Mouse (Mus musculus) layer of hippocampus, postnatal 10 days (tissue): ENCODE data around the gene Dcst2. TPM values are rescaled to one million over a fixed set of nuclear protein-coding genes. Genes with fewer than 3 reads are reported as not detected.

Experiments used
- DNase-seq, 2 experiments: peaks; one replicate each; pipeline ENCODE4 v3.0.0; 2021; ENCODE audit warnings: low spot score in 2 of 2
- total RNA-seq, 2 experiments: library from RNA; stranded (reverse); gene quantifications; 2 replicates each; pipeline ENCODE4 v1.2.3; 2021

Dcst2 gene
- total RNA-seq, 2 experiments from 2014 or later = 0.51 to 0.71 TPM

DNA sequence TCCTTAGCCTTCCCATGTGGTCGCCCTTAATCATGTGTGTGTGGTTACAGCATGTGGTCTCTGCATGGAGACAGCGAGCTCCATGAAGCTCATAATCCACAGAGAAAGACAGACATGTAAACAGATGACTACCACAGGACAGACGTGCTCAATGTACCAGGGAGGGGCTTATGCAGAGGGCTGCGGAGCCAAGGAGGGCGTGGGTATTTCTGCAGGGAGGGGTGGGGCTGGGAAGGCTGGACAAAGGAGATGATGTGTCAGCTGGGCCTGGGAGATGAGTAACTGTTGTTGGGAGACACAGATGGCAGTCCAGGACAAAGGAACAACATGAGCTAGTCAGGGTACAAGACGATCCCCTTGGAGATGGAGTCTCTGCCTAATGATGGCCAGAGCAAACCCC is 2.1 kb upstream of the Dcst2 start:
- peak in 1 of 2 experiments; percentile 8 for DNase-seq

DNA sequence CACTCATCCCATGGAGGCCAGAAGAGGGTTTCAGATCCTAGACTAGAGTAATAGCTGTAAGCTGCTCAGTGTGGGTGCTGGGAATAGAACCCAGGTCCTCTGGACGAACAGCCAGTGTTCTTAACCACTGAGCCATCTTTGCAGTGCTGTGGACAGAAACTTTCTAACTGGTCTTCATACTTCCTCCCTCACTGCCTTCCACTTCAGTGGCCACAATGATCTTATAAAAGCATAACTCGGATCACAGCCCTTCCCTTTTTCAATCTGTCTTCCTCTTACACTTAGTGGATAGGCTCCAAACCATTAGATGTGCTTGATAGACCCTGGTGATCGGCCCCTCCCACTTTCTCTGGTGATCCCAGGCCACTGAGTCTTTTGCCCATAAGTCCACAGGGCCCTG is 1.5 kb upstream of the Dcst2 start:
- DNase-seq = no peak

DNA sequence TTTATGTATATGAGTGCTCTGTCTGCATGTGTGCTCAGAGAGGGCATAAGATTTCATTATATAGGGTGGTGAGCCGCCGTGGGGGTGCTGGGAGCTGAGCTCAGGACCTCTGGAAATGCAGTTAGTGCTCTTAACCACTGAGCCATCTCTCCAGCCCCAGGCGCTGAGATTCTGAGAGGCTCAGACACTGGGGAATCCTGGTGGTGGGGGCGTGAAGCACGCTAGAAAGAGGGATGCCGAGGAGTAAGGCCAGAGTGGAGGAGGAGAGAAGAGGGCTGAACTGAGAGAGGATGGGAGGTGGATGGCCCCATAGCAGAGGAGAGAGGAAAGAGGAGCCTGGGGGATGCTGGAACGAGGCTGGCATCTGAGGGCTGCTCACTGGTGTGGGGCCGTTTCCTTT is 2.9 kb downstream of the Dcst2 start:
- no peak for DNase-seq

DNA sequence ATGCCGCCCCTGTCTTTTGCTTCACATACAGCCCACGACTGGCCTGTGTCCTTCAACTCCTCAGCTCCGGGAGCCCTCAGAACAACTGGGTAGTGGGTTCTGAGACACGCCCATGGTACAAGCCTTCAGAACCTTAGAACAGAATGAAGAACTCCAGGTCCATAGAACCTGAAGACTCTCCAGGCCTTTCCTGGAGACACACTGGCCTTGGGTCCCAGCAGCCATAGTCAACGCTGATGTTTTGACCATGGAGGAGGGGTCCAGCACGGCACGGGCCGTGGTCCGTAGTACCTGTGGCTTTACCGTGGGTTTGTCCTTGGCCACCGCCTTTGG is 3.3 kb downstream of the Dcst2 start, which contains the start of gene Dcst1:
Gene Dcst1, minus strand, starts transcription at position 101 of the 333 bp plus-strand sequence.
- DNase-seq = no peak

DNA sequence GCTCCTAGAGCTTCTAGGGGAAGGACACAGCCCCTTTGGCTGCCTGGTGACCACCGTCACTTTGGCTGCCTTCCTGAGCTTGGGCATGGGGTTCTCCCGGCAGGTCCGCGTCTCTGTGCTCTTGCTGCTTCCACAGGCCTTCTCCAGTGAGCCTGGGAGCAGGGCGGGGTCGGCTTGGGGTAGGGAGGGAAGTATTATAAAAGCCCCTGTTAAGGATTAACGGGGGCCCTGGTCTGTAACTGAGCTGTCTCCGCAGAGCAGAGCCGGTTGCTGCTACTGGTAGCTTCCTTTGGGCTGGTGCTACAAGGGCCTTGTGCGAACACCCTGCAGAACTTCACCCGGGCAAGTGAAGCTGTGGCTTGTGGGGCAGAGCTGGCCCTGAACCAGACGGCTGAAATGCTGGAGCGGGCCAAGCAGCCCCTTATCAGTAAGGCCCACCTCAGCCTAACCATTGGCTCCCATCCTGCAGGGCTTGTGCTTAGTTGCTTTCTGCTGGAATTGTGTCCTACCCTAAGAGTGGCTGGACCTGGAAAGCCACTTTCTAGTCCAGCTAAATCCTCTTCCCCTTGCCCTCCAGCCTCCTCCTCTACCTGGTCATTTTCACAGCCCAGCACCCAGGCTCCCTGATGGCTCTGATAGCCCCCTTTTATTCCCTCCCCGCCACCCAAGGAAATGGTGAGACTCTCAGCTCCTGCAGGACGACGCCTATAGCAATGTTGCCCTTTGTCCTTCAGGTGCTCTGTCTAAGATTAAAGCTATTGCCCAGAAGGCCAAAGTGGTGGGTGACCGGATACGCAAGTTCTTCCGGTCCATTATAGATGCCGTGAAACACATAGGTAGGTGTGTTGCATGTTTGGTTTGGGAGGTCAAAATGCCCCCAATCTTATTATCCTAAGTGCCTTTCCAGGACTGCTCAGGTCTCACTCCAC is 4.0 kb downstream of the Dcst2 start:
- no peak for DNase-seq

DNA sequence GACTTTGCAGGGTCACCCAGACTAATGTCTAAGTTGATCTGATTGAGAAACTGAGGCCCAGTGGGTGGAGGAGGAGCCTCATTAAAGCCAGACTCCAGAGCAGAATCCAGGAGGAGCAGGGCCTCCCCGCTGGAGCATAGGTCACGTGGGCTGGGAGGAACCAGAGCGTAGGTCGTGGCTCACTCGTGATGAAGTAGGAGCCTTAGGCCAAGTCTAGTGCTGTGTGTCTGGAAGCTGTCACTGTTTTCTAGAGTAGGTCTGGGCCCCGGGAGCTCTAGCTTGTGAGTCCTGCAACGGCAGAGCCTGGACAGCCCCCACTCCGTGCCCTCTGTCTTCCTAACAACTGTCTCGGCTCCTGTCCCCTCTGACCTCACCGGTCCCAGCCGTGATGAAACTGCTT is 5.6 kb downstream of the Dcst2 start:
- DNase-seq = no peak

DNA sequence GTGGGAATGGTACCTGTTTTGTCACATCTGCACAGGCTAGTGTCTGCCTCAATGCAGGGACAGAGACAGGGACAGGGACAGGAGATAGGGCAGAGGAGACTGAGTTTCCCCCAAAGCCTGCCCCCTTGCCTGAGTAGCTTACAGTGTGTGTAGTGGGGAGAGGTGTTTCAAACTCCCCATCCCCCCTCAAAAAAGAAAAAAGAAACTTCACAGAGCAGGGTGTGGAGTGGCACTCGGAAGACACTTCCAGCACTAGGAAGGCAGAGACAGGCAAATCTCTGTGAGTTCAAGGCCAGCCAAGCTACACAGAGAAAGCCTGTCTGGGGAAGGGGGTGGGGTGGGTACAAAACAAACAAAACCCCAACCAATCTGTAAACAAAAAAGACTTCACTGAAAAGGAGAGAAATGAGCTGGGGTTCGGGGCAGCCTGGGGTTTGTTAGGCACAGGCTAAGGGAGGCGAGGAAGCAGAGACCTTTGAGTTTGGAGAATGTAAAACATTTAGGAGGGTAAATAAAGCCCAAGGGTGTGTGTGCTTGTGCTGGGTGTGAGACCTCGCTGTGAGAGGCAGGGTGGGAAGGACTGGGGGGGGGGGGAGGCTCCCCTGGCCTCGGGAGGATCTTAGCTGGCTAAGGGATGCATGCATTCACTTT is 11.9 kb downstream of the Dcst2 start:
- DNase-seq = no peak

DNA sequence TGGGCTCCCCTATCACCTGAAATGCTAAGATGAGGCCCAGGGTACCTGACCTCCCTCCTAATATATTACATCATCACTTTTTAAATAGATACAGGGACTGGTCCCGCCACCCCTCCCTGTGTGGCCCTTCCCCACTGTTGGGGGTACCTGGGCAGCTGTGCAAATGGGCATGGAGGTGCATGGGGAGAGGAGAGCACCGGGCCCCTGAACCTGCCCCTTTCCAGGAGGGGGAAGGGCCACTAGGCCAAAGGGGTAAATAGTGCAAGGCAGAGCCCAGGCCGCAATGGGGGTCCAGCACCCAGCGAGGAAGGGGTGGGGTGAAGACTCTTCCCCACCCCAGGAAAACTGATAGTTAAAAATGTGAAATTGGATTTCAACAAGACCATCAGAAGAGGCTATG is 16.1 kb downstream of the Dcst2 start:
- DNase-seq = peak in 1 of 2 experiments; percentile 21

DNA sequence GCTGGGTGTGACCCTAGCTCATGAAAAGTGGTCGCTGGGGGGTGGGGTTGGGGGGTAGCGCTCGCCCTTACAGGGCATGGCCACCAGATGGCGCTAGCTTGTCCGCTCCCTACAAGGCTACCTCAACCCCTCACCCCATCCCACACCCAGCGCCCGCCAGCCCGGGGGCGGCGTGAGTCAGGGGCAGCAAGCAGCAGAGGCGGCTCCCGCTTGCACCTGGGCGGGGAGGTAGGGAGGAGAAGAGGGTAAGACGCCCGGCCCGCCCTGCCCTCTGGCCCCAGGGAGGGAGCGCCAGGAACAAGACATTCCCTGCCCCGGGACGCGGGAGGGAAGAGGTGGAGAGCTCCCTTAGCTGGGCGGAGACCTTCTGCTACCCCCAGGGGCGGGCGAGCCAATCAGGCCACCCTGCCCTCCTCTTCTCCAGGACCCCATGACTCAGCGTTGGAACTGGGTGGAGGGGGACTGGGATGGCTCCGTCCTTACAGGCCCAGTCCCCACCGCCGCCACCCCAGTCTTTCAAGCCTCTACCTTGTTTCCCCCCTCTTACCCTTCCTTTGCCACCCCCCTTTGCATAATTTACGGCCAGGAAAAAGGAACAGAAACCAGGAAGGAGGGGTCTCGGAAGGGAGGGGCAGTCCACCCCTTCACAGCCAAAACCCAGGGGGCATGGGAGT is 16.8 kb downstream of the Dcst2 start:
- DNase-seq = peak; percentile 74 to 79

DNA sequence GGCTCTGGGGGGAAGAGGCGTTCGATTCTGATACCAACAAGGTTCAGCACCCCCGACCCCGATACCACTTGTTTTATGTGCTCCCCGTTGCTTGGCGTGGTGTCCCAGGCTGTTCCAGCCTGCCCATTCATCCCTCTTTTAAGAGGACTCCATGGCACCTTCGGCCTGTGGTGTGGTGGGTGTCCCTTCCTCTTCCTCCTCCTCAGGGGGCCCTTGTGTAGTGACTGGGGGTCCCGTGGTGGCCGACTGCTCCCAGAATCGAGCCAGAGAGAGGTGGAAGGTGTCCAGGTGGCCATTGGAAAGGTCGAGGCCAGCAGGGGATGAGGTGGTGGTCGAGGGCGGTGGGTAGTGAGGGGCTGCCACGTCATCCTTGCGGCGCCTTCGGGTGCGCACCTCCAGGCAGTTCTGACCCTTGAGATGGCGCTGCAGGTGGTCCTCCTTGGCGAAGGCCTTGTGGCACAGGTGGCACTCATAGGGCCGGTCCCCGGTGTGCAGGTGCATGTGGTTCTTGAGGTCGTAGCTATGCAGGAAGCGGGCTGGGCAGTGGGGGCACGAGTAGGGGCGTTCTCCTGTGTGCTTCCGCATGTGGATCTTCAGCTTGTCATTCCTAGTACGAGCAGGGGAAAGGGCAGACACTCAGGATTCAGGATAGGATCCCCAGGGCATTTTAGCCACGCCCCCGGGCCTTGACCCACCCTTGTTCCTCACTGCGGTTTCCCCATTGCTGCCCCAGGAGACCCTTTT is 17.8 kb downstream of the Dcst2 start:
- no peak for DNase-seq

DNA sequence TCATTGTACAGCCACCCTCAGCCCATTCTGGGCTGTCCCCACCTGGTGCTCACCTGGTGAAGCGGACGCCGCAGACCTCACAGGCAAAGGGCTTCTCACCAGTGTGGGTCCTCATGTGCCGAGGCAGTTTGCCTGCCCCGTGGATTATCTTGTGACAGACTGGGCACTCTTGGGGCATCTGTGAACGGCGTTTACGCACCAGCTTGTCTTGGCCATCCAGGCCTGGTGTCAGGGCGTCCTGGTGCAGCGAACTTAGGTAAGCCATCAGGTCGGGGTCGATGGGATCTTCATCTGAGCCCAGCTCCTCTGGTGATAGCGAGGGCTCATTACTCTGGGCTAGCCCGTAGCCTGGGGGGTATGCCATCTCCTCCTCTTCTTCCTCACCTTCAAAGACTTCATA is 18.5 kb downstream of the Dcst2 start:
- no peak for DNase-seq

DNA sequence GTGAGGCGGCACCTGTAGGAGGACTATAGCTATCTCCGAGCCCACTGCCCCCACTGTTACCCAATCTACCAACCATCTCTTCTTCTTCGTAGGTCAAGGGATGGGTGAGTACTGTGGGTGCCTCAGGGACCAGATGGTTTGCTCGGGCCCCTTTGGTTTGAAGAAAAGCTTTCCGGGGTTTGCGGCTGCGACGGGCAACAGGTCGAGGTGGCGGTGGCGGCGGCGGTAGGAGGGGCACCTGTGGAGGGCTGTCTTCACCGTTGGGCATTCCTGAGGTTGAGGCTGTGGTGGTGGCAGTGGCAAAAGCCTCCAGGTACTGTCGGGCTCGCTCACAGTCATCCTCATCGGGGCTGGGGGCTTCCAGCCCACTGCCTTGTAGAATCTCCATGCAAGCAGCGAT is 18.9 kb downstream of the Dcst2 start:
- DNase-seq = no peak

DNA sequence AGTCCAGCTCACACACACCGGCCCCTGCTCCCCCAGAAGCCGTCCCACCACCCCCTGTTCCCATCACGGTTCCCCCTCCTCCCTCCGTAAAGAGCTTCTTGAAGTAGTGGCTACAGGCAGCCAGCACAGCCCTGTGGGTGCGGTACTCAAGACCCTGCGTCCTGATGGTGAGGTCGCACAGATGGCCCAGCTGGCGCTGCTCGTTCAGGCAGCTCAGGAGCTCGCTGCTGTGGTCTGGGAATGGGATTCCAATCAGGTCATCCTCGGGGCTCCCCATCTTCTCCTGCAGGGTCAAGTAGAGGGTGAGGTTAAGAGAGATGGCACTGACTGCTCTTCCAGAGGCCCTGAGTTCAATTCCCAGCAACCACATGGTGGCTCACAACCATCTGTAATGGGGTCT is 19.5 kb downstream of the Dcst2 start:
- DNase-seq = no peak

DNA sequence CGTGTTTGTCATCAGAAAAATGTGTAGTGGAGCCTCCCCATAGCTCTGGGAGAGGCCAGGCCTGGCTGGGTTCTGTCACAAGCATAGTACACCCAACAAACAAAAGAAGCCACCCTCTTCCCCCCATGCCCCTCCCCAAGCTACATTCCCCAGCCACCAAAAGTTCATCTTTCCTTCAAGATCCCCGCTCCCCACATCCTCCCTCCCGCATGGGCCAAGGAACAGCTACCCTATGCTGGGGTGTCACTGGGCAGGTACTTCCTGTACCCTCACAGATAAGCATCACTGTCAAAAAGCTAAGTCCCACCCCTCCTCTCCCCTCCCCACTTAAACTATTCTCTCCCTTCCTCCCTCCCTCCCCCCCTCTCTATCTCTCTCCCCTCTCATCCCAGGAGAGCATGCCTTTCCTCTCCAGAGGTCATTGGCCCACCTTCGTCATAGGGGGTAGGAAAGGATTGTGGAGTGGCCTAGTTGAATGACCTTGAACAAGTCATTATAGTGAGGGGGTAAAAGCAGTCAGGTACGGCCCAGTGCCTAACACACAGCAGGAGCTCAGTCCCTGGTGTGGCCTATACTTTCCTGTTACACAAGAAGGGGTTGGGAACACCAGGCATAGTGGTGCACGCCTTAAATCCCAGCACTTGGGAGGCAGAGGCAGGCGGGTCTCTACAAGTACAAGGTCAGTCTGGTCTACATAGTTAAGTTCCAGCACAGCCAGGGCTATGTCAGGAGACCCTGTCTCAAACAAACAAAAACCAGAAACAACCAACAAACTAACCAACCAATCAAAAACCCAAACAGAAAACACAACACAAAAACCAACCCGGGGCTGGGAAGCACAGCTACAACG is 20.5 kb downstream of the Dcst2 start:
- no peak for DNase-seq

DNA sequence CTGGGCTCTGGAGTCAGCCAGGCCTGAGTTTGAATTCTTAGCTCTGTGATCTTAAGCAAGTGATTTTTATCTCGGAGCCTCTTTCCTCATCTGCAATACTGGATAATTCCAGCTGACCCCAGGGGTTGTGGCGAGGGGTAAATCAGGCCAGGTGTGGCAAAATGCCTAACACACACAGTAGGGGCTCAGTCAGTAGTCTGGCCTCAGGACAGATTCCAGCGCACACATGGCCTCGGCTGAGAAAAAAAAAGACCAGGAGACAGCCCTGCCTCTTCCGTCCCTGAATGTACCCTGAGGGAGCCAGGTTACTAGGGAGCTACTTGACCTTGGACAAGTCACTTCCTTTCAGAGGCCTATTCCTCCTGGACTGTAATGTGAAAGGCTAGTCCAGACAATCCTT is 21.2 kb downstream of the Dcst2 start:
- DNase-seq = no peak

DNA sequence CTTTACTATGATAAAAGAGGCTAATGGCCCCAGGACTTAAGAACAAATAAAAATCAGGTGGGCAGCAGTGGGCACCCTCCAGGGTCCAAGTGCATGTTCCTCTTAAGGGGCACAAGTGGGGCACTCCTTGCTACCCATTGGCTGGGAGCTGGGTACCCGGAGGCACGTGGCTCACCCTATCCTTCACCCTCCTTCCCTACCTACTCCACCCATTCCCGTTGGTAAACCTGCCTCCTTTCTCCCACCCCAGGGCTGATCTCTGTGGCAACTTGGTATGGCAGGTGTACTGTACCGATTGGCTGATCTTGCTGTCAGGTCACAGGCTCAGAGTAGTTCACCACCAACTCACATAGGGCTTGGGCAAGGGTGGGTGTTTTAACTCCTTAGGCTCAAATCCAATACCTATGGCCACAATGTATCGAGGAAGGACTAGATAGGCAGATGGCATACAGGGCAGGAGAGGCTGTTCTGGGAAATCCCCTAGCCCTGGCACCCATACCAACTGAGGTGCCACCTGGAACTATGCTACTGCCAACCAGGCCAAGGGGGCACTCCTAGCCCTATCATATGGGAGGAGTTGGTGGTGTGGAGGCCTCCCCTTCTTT is 22.0 kb downstream of the Dcst2 start:
- no peak for DNase-seq

DNA sequence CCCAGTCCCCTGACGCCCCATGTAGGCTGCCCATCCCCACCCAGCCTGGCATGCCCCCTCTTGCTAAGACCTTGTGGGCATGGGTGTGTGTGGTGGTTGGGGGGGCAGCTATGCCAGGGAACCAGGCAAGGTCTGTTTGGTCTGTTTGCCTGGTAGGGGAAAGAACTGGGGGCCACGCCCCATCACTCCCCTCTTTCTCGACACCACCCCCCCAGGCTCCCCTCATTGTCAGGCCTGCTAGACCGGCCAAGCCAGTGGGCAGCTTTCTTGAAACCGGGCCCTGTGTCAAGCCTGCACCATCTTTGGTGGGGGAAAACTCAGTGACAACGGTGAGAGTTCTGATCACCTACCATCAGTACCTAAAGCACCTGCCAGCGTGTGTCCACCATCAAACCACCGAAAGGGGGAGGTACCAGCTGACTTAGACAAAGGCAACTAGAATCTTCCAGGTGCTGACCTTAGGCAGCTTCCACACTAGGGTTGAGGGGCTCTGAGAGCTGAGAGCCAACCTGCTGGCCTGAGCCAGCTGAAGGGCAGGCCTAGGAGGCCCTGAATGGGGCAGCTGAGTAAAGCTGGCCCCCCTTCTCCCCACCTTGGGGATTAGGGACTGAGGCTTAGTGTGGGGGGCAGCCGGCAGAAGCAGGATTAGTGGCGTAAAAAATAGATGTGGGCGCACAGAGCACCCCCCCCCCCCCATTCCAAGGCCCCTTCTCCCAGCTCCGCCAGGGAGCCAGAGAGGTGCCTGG is 22.7 kb downstream of the Dcst2 start:
- DNase-seq = no peak

DNA sequence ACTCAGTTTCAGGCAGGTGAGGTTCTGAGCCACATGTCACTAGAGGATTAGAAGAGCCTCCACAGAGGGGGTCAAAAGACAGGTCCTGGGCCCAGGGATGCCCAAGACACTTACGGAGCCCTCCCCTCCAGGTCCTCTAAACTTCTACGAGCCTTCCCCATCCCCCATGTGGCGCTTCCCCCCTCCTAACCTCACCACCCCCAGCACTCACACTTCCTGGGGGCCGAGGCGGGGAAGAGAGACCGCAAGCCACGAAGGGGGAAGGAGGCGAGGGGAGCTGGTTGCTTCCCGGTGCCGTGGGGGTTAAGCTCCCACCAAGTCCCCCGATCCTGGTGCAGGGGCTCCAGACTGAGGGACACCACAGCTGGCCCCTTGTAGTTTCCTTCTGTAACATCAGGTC is 23.7 kb downstream of the Dcst2 start:
- no peak for DNase-seq
